Mouse (Mus musculus) thymus, adult 2 months (tissue): ENCODE results near the gene Socs2.

ENCODE experiments used
- CTCF ChIP-seq: fragments of 200-500 bp; IDR thresholded peaks from 2 replicates; pipeline ENCODE4 v1.5.1; 2012; ENCODE audit warnings: mild to moderate bottlenecking, control low read depth, low read length, moderate library complexity, borderline replicate concordance; ENCODE audit not compliant: control insufficient read depth, poor library complexity, insufficient read depth; ENCODE audit errors: extremely low read depth
- POLR2A ChIP-seq: fragments of 200-500 bp; IDR thresholded peaks from 2 replicates; pipeline ENCODE4 v1.6.1; 2012; ENCODE audit warnings: mild to moderate bottlenecking, low read length, control low read depth, moderate library complexity; ENCODE audit not compliant: control insufficient read depth, poor library complexity, insufficient read depth; ENCODE audit errors: extremely low read depth

- TF ChIP-seq CTCF: no peak
- TF ChIP-seq POLR2A: no peak
Observed at GRCm38 (mm10) chr10:95354673-95355072, 62.3 kb downstream of the Socs2 start.
